Mouse (Mus musculus) layer of hippocampus, postnatal 14 days (tissue): ENCODE data around the gene Slc30a3. TPM values are rescaled to one million over a fixed set of nuclear protein-coding genes. Genes with fewer than 3 reads are reported as not detected.

Experiments used
- DNase-seq, 2 experiments: peaks; one replicate each; pipeline ENCODE4 v3.0.0; 2021 to 2022; ENCODE audit warnings: low spot score in 2 of 2, mixed read lengths in 1 of 2
- total RNA-seq, 2 experiments: library from RNA; stranded (reverse); gene quantifications; 2 replicates each; pipeline ENCODE4 v1.2.3; 2021

Gene Slc30a3
- total RNA-seq, 2 experiments from 2014 or later = 56.9 to 61.1 TPM

GRCm38 (mm10) chr5:31094100-31094798 lies 13.8 kb downstream of the Slc30a3 start:
- no peak for DNase-seq

DNA sequence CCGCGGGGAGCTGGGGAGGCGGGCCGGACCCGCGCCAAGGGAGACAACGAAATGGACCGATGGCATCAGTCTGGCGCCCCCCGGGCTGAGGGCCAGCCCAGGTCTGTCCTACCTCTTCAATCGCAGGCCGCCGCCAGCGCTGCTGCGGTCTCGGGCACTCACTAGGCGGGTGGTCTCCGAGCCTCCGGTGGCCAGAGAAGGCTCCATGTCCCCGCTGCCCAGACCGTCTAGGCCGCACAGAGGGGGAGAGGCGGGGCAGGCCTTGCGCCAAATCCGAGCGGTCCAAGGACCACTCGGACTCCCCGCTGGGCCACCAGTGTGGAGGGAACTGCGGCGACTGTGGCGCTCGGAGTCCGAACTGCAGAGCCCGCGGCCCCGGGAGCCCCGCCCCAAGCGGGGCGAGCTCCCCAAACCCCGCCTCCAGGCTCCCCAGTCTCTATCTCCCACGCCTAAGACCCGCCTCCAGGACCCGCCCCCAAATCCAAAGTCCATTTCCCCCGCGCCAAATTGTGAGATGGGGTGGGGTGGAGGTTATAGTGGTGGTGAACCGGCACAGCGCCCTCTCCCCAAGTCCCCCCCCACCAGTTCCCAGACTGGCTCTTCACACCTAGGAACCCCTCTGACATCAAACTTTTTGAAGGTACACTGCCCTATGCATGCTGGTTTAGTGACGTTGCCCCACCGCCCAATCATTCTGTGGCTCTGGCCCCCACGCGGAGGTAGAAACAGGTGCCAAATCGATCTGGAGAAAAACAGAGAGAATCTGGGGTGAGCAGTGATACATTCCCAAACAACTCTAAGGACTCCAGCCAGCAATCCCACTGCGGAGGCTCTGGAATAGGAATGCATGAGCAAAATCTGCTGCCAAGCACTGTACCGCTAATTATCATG lies 14.6 kb downstream of the Slc30a3 start:
- peak; percentile 49 to 79 for DNase-seq

DNA sequence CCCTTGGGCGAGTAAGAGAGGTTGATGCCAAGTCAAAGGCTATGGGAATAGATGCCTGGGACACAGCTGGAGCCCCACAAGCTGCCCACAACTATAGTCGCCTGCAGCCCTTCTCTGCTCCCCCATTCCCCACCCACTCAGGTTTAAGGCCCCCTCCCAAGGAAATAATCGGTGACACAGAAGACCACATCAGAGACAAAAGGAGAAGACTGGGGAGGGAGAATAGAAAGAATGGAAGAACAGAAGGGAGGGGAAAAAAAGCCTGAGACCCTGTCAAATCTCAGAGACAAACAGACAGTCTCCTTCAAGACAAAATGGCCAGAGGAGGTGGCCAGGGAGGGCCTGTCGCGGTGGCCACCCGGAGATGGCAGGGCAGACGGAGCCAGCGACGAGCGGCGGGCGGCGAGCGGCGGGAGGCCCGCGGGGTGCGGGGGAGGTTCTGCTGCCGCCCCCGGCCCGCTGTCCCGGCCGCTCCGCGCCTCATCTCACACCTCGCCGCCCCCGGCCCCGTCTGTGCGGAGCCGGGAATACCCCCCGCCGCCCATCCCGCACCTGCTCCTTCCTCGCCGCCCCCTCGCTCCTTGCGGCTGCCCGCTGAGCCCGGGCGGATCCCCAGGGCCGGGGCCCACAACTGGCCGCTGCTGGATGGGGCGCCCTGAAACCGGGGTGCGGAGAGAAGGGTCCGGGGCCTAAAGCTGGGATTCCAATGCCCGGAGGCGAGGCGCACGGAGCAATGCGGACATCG lies 15.6 kb downstream of the Slc30a3 start:
- DNase-seq = peak in 1 of 2 experiments; percentile 41

- no peak for DNase-seq
Observed at GRCm38 (mm10) chr5:31087131-31087530, 20.9 kb downstream of the Slc30a3 start.

GRCm38 (mm10) chr5:31086606-31087005 lies 21.4 kb downstream of the Slc30a3 start:
- no peak for DNase-seq

DNA sequence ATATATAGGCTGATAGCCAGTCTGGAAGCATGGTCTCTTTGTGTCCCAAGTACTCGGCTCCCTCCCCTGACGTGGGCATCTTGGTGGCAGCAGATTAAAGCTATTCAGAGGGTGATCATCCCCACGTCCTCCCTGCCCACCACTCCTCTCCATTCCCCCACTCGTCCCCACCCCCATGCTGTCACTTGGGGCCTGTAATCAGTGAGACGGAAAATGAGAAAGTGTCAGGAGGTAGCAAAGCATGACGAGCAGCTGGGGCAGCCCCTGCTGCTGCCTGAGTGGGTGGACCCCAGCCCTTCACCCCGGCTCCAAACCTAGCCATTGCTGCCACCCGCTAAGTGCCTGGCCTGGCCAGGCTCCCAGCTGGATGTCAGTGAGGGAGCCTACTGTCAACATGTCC lies 24.1 kb downstream of the Slc30a3 start:
- no peak for DNase-seq

GRCm38 (mm10) chr5:31082935-31083625 lies 25.0 kb downstream of the Slc30a3 start:
- no peak for DNase-seq

DNA sequence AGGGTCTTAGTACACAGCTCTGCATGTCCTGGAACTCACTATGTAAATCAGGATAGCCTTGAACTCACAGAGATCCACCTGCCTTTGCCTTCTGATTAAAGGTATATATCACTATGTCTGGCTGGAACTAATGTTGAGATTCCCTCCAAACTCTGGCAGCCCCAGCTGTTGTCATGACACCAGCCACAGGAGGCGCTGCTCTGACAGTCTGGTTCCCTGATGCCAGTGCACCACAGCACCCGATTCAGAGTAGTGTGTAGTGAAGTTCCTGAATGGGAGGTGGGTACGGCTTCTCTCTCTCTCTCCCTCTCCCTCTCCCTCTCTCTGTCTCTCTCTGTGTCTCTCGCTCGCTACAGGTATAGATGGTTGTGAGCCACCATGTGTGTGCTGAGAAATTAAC lies 25.7 kb downstream of the Slc30a3 start:
- peak; percentile 54 to 63 for DNase-seq

GRCm38 (mm10) chr5:31081386-31081785 lies 26.7 kb downstream of the Slc30a3 start:
- DNase-seq = peak in 1 of 2 experiments; percentile 52

DNA sequence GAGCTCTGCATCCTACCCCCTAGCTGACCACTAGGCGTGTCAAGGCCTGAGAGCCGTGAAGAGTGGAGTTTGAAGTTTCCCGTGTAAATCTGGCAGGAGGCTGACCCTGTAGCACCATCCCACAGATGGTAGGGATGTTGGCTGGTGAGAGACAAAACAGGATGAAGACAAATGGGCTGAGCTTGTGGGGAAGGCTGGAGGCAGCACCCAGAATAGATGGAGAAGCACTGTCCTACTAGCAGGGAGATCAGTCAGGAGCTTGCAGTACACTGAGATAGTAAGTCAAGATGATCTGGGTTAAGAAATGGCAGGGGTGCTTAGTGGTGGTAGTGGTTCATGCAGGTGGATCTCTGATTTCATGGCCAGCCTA lies 27.3 kb downstream of the Slc30a3 start:
- no peak for DNase-seq

DNA sequence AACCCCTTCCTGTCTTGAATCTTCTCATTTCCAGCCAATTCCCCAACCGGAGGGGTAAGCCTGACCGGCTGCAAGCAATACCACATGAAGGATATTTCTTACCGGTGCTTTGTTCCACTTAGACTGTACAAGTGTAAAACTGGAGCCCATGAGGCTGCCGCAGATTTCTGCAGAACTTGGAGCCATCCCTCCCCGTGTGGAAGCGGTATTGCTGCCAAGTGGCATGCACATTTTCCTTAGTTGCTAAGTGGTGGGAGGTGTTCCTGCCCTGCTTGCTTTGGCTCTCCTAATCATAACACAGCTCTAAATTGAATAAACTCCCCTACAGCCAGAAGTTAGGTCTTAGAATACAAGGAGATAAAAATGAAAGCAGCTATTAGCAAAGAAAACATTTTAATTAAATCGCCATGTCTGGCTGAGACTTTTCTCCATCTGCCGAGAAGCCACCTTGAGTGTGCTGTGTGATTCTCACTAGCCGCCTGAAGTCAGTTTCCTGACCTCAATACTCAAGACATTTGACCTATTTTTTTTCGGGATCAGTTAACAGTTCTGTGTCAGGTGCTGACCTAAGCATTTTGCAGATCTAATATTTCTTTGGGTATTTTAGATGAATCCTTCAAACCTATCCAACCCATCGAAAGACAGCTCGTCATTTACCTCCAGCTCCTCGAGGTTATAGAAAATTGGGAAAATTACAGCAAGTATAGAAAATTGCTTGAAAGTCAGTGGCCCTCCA lies 27.8 kb downstream of the Slc30a3 start:
- DNase-seq = peak in 1 of 2 experiments; percentile 50

DNA sequence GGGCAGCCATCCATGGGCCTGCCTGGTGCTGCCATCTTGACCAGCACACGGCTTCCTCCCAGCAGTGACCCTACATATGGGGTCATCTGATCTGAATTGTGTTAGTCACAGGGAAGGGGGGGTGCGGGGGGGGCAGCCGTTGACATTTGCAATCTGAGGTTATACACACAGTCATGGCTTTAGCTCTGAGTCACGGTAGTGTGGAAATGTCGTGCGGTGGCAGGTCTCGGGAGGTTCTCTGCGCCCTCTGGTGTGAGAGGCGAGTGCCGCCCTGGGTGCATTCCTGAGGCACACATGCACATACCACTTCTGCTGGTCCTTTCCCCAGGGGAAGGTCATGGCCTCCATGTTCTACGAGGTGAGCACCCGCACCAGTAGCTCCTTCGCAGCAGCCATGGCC lies 31.7 kb downstream of the Slc30a3 start:
- DNase-seq = no peak

DNA sequence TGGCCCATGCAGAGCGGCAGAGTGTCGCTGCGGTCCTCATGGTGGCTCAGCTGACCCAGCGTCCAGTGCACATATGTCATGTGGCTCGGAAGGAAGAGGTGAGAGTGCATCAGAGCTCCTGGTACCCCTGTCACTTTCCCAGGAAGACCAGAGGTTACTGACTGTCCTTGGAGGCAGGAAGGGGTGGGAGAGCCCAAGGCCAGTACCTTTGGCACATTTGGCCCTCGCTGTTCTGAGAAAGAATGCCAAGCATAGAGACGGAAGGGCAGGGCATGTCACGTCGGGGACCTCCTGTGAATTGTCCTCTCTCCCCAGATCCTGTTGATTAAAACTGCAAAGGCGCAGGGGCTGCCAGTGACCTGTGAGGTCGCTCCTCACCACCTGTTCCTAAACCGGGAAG lies 34.9 kb downstream of the Slc30a3 start:
- DNase-seq = no peak

DNA sequence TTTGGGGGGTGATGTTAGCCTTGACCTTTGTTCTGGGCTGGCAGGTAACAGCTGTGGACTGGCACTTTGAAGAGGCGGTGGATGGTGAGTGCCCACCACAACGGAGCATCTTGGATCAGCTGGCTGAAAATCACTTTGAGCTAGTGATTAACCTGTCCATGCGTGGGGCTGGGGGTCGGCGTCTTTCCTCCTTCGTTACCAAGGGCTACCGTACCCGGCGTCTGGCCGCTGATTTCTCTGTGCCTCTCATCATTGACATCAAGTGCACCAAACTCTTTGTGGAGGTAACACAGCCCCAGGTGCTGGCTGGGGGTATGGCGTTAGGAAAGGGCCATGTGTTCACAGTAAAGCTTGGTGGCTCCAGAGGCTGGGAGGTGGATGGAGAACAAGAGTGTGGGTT lies 36.2 kb downstream of the Slc30a3 start:
- no peak for DNase-seq

DNA sequence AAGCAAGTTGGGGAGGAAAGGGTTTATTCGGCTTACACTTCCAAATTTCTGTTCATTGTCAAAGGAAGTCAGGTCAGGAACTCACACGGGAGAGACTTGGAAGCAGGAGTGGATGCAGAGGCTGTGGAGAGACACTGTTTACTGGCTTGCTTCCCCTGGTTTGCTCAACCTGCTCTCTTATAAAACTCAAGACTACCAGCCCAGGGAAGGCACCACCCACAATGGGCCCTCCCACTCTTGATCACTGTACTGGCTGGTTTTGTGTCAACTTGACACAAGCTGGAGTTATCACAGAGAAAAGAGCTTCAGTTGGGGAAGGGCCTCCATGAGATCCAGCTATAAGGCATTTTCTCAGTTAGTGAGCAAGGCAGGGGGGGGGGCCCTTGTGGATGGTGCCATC lies 37.0 kb downstream of the Slc30a3 start:
- DNase-seq = no peak

DNA sequence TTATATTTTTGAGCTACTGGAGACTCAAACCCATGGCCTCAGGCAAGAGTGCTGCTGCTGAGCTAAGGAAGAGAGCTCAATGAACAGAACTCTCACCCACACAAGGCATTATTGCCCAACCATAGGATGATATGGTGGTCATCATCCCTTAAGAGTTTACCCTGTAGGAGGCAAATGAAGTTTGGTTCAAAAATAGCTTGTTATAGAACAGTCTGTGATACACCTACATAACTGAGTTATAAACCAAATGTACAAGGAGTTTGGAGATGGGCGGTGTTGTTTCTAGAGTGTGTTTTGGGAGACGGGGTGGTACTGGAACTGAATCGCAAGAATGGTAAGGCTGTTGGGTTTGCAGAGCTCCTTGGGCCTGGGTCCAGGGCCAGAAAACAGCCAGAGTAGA lies 38.2 kb downstream of the Slc30a3 start:
- DNase-seq = no peak

GRCm38 (mm10) chr5:31055216-31056140 lies 52.6 kb downstream of the Slc30a3 start:
- DNase-seq = no peak

GRCm38 (mm10) chr5:31054261-31055215 lies 53.5 kb downstream of the Slc30a3 start, which contains the start of gene Cad:
Cad (plus strand) TSS chr5:31054780.
- DNase-seq = peak; percentile 89 to 95
